Mouse (Mus musculus): Measurements from ENCODE around the gene Espn.

DNA sequence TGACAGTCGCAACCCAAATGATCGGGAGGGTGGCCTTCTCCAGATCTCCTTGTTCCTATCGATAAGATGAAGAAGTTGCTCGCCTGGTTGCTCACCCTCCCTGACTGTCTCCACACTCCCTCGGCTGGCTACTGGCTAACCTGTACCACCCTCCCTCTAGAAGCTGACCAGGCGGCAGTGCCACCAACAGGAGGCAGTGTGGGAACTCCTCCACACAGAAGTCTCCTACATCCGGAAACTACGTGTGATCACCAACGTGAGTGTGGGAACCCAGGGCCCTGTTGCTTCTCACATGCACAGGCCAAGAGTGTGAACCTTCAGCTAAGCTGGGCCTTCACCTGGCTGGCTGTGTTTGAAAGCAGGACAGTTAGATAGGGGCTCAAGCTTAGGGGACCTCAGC, 45.4 kb downstream of the Espn start:
- TF ChIP-seq GATA1 (IDR thresholded peaks at IDR 0.05; ENCODE audit: low read length) (no peak), TAL1 (IDR thresholded peaks at IDR 0.05; ENCODE audit: low read length) (no peak)

All from erythroblast, embryonic 14.5 days (primary cell).